ENCODE assay signal across 8 mouse cellular contexts in genomic region chr4:99969328-99969727, GRCm38 (mm10). TPM values are rescaled to one million over a fixed set of nuclear protein-coding genes. Genes with fewer than 3 reads are reported as not detected.
DNase-seq lines count a peak whose midpoint lies in the region; ATAC-seq and TF ChIP-seq lines count a peak whose summit lies in the region.
"Had no signal": no experiment of that assay in that cellular context is flagged by ENCODE, and none has a peak within 500 bp of the region (broad histone marks: within the 10 kb centered on the region; RNA-seq: fewer than 3 reads in every experiment).

No protein-coding gene starts in this region.

- H3K9me3 ChIP-seq in kidney, postnatal 0 days (replicated peaks; ENCODE audit: low read length), result no peaks in the 10 kb centered on the region
- H3K9me3 ChIP-seq in stomach, embryonic 16.5 days (replicated peaks; ENCODE audit: control insufficient read depth, low read length), result no peaks in the 10 kb centered on the region
- H3K9me3 ChIP-seq: liver, embryonic 13.5 days had no signal

- H3K4me2 ChIP-seq in kidney, postnatal 0 days (ENCODE audit: low read length), result no peak overlapping the region
- no peak overlapping the region for H3K4me2 ChIP-seq in stomach, embryonic 16.5 days (ENCODE audit: low read depth, low read length)
- H3K4me2 ChIP-seq: liver, embryonic 13.5 days had no signal

- DNase-seq in ovary, postnatal 36 days (ENCODE audit: low spot score), result peak; percentile 20
- no peak for DNase-seq in ovary, postnatal 10 days (ENCODE audit: low spot score)
- peak; percentile 53 for DNase-seq in heart, adult 8-10 months (ENCODE audit: low spot score)
- DNase-seq in kidney, postnatal 0 days (ENCODE audit: low spot score), result peak; percentile 78
- DNase-seq in left cerebral cortex, adult 8-10 months (ENCODE audit: low spot score in 2 of 2), result no peak
- DNase-seq: liver, embryonic 13.5 days had no signal

- peak overlapping the region; percentile 77 for H3K27ac ChIP-seq in kidney, postnatal 0 days
- peak overlapping the region; percentile 90 for H3K27ac ChIP-seq in stomach, embryonic 16.5 days (ENCODE audit: low read length)
- H3K27ac ChIP-seq: liver, embryonic 13.5 days had no signal

- H3K27me3 ChIP-seq in kidney, postnatal 0 days (ENCODE audit: insufficient read depth, low read length), result no peaks in the 10 kb centered on the region
- no peaks in the 10 kb centered on the region for H3K27me3 ChIP-seq in stomach, embryonic 16.5 days (ENCODE audit: control insufficient read depth, insufficient read depth, low read length)
- H3K27me3 ChIP-seq: liver, embryonic 13.5 days had no signal

- no peaks in the 10 kb centered on the region for H3K4me1 ChIP-seq in kidney, postnatal 0 days (replicated peaks; ENCODE audit: insufficient read depth, low read length)
- H3K4me1 ChIP-seq in stomach, embryonic 16.5 days (ENCODE audit: control insufficient read depth, insufficient read depth, low read length), result peaks cover 7% of the 10 kb centered on the region
- H3K4me1 ChIP-seq: liver, embryonic 13.5 days had no signal

- no peak overlapping the region for H3K4me3 ChIP-seq in kidney, postnatal 0 days (replicated peaks; ENCODE audit: low read depth, low read length)
- H3K4me3 ChIP-seq in stomach, embryonic 16.5 days (replicated peaks; ENCODE audit: low read length), result no peak overlapping the region
- H3K4me3 ChIP-seq: liver, embryonic 13.5 days had no signal

- whole genome bisulfite sequencing in kidney, postnatal 0 days, result 34% methylated on average over 5 of the region's 5 CpGs
- WGBS in stomach, embryonic 16.5 days, result 43% methylated on average over 5 of the region's 5 CpGs

- H3K36me3 ChIP-seq in kidney, postnatal 0 days (ENCODE audit: insufficient read depth, low read length), result peaks cover 22% of the 10 kb centered on the region
- H3K36me3 ChIP-seq in stomach, embryonic 16.5 days (ENCODE audit: control insufficient read depth, insufficient read depth, low read length), result peaks cover 12% of the 10 kb centered on the region

- no peak for TF ChIP-seq CTCF in kidney, postnatal 0 days (IDR thresholded peaks at IDR 0.05; ENCODE audit: low read depth)

- ATAC-seq in kidney, postnatal 0 days (replicated peaks; ENCODE audit: low FRiP score, low read depth), result peak; percentile 63; the same call in 1 of the 2 replicates
- peak; percentile 65; the same call in 1 of the 2 replicates for ATAC-seq in stomach, embryonic 16.5 days (ENCODE audit: insufficient read depth, low FRiP score)
- ATAC-seq in granulocyte monocyte progenitor cell, adult 5-6 weeks (replicated peaks; ENCODE audit: poor library complexity, severe bottlenecking), result no peak

- no peak overlapping the region for H3K9ac ChIP-seq in kidney, postnatal 0 days (ENCODE audit: low read depth, low read length)
- H3K9ac ChIP-seq in stomach, embryonic 16.5 days (ENCODE audit: low read length), result no peak overlapping the region
- H3K9ac ChIP-seq: liver, embryonic 13.5 days had no signal

RNA-seq across cellular contexts. Expression of gene Itgb3bp, which starts 39.7 kb away (rescaled TPM):
- total RNA-seq in heart, adult 8-10 months (2022), result 1 to 10 TPM; 6.0 to 7.9 (median 6.6) TPM
- 36.8 and 38.3 TPM in 2 replicates for polyA plus RNA-seq in kidney, postnatal 0 days (2015; fragmentation: Nextera tagmentation; extraction: Ambion mirVana)
- 26.3 and 33.6 TPM in 2 replicates for polyA plus RNA-seq in stomach, embryonic 16.5 days (2015; fragmentation: Nextera tagmentation; extraction: Ambion mirVana)
- 27.2 and 31.5 TPM in 2 replicates for total RNA-seq in granulocyte monocyte progenitor cell, adult 5-6 weeks (2014; fragmentation: Nextera tagmentation)
- 14.0 and 18.1 TPM in 2 replicates for total RNA-seq in granulocyte monocyte progenitor cell, adult 5-6 weeks (2017)
- total RNA-seq in left cerebral cortex, adult 8-10 months (2022), result 1 to 10 TPM; 4.8 to 7.8 (median 6.3) TPM

RNA-seq across cellular contexts. Expression of gene Pgm1, which starts 40.1 kb away (rescaled TPM):
- total RNA-seq in heart, adult 8-10 months (2022), result 100 to 1,000 TPM; 215 to 256 (median 242) TPM
- polyA plus RNA-seq in kidney, postnatal 0 days (2015; fragmentation: Nextera tagmentation; extraction: Ambion mirVana), result 63.5 and 68.6 TPM in 2 replicates
- polyA plus RNA-seq in stomach, embryonic 16.5 days (2015; fragmentation: Nextera tagmentation; extraction: Ambion mirVana), result 129 and 137 TPM in 2 replicates
- total RNA-seq in granulocyte monocyte progenitor cell, adult 5-6 weeks (2014; fragmentation: Nextera tagmentation), result 24.7 and 31.5 TPM in 2 replicates
- 37.9 and 49.3 TPM in 2 replicates for total RNA-seq in granulocyte monocyte progenitor cell, adult 5-6 weeks (2017)
- 10 to 100 TPM; 58.5 to 65.5 (median 61.2) TPM for total RNA-seq in left cerebral cortex, adult 8-10 months (2022)

Comparison
In these comparisons a context has a peak if more than half of its experiments do, and no peak if none do; other contexts are left out.
1. DNase-seq: peak in ovary, postnatal 36 days (single experiment), heart, adult 8-10 months (single experiment) and kidney, postnatal 0 days (single experiment); none in ovary, postnatal 10 days (single experiment) and left cerebral cortex, adult 8-10 months (0 of 2).